Mouse (Mus musculus): ENCODE measurements at regions not wholly inside any gene's neighbourhood (a gene's known extent, or its start where the extent isn't known, plus 50 kb on each side); places are given as distances from the start of the nearest gene placed in this dataset.

DNA sequence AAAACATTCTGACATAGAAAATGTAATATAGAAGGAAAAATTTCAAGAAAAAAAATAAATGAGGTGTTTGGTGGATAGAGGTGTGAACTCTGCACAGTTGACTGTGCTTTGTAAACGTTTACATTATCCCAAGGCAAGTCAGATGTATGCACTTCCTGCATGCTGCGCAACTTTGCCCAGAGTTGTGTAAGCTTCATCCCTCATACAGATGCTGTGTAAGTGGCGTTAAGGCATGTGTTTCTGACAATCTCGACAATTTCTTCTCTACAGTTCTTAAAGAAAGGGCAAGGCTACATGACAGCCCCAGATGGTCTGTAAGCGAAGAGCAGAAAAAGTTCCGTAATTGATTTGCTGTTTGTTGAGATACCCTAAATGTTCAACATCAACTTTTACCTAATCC lies 476.6 kb upstream of the Pitx2 start:
- no peaks in the 10 kb centered on the region for H3K36me3 ChIP-seq
- ATAC-seq (replicated peaks), result no peak
- 89% methylated on average over 6 of the region's 6 CpGs for WGBS

DNA sequence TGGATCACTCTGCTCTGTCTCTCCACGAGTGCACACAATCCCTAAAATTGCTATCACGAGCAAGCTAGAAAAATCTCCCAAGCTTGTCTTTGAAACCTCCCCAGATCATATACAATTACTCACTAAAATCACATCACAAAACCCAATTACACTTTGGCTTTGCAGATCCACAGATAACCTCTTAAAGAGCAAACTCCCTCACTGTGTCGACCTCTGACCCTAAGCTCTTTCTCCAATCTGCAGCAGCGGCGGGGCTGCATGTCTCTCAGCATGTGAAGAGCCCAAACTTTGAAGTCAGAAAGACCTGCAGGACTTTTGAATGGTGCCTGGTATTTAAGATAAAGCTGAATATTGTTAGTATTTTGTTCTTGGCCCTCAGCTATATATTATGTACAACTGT lies 479.4 kb upstream of the Pitx2 start:
- Histone ChIP-seq H3K27ac (replicated peaks) (no peak overlapping the region), H3K9me3 (no peaks in the 10 kb centered on the region), H3K36me3 (no peaks in the 10 kb centered on the region), H3K4me1 (no peaks in the 10 kb centered on the region), H3K4me3 (no peak overlapping the region), H3K9ac (replicated peaks) (no peak overlapping the region), H3K4me2 (replicated peaks) (no peak overlapping the region), H3K27me3 (no peaks in the 10 kb centered on the region)
- 25% methylated on average over 5 of the region's 5 CpGs for WGBS
- no peak for ATAC-seq (replicated peaks)

More for the DNA sequence above, 476.6 kb upstream of the Pitx2 start:
- Histone ChIP-seq H3K27ac (replicated peaks) (no peak overlapping the region), H3K9me3 (no peaks in the 10 kb centered on the region), H3K27me3 (no peaks in the 10 kb centered on the region), H3K9ac (replicated peaks) (no peak overlapping the region), H3K4me1 (no peaks in the 10 kb centered on the region), H3K4me2 (replicated peaks) (no peak overlapping the region), H3K4me3 (no peak overlapping the region)

DNA sequence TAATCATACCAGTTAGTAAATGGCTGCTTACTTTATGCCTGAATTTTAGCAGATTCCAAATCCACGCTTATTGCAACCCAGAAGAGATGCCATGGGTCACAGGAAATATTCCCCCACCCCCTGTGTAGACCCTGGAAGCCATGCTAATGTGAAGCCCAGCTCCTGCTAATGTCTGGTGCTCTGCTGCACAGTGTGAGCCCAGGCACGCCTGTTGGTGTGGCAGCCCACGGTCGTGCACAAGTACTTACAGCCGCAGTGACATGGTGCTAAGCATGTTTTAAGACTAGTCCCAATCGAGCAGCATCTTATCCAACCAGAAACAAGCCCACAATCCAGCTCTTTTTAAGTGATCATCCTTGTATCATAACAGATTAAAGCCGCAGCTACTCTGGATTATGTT lies 480.5 kb upstream of the Pitx2 start:
- no peak for ATAC-seq (replicated peaks)
- WGBS, result 67% methylated on average over 7 of the region's 7 CpGs
- Histone ChIP-seq H3K36me3 (no peaks in the 10 kb centered on the region), H3K27me3 (no peaks in the 10 kb centered on the region), H3K4me1 (no peaks in the 10 kb centered on the region), H3K9ac (replicated peaks) (no peak overlapping the region), H3K9me3 (no peaks in the 10 kb centered on the region), H3K27ac (replicated peaks) (no peak overlapping the region), H3K4me3 (no peak overlapping the region), H3K4me2 (replicated peaks) (no peak overlapping the region)

DNA sequence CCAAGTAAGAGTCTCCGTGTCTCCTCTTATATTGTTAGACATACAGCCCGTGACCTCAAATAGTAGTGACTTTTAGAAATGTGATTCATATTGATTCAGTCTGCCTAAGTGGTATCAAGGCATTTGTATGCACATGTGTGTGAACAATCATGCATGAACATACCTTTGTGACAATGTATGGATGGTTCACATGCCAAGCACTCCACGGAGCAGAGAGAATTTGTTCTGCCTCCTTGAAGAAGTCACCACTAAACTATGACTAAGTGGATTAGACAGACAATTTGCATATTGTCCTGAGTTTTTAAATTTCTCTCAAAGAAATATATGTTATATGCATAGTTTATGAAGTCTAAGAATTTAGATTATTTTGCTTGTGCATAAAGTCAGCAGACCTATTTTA lies 492.4 kb upstream of the Pitx2 start:
- ATAC-seq (replicated peaks), result no peak
- Histone ChIP-seq H3K4me1 (no peaks in the 10 kb centered on the region), H3K9me3 (no peaks in the 10 kb centered on the region), H3K27me3 (no peaks in the 10 kb centered on the region), H3K27ac (replicated peaks) (no peak overlapping the region), H3K9ac (replicated peaks) (no peak overlapping the region), H3K36me3 (no peaks in the 10 kb centered on the region), H3K4me3 (no peak overlapping the region), H3K4me2 (replicated peaks) (no peak overlapping the region)
- 82% methylated on average over 3 of the region's 3 CpGs for WGBS

DNA sequence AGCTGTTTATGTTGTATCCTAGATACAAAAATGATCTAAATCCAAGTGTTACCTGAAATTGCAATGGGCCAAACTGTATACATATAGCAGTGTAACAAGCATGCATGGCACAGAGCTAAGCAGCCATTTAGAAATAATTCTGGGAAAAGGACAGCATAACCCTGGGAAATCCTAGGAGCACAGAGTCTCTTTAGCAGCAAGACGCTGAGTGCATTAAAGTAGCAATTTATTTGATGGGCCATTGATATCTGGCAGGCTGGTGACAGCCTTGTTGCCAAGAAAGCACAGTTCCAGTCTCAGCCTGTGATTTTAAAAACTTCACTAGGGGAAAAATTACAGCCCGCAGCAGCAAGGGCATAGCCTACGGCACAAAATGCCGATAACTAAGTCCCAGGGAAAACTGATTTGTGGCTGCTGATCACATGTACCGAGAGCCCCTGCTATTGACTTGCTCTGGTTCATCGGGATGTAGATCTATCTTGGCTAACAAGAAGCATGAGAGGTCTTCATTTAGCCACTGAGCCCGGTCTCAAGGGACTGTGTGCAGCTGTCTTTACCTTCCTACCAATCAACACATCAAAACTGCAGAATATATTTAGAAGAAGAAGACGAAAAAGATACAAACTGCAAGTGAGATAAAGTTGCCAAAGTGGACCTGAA lies 531.1 kb upstream of the Pitx2 start:
- Histone ChIP-seq H3K36me3 (no peaks in the 10 kb centered on the region), H3K9ac (replicated peaks) (no peak overlapping the region), H3K27me3 (no peaks in the 10 kb centered on the region), H3K9me3 (no peaks in the 10 kb centered on the region), H3K4me2 (replicated peaks) (no peak overlapping the region), H3K27ac (replicated peaks) (no peak overlapping the region), H3K4me3 (no peak overlapping the region), H3K4me1 (no peaks in the 10 kb centered on the region)
- 68% methylated on average over 8 of the region's 8 CpGs for WGBS
- ATAC-seq (replicated peaks), result peak; percentile 53; the same call in 1 of the 2 replicates

DNA sequence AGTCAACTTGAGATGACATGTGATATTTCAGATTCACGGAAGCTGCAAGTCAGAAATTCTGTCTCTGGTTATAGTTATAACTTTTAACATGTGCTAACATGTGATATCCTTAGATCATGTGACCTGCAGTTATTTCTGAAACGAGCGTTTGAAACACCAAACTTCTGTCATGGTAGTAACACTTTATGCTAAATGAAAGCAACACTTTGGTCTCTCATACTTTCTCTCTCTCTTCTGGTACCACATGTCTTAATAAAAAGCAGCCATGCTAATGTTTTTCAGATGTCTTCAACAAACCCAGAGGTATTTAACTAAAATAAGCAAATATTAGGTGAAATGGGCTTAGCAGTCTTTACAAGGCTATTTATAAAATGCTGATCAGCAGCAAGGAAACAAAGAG lies 534.5 kb upstream of the Pitx2 start:
- ATAC-seq (replicated peaks), result no peak
- H3K4me3 ChIP-seq, result no peak overlapping the region
- H3K27me3 ChIP-seq, result no peaks in the 10 kb centered on the region
- no peaks in the 10 kb centered on the region for H3K4me1 ChIP-seq
- H3K27ac ChIP-seq (replicated peaks), result no peak overlapping the region
- H3K4me2 ChIP-seq (replicated peaks), result no peak overlapping the region
- no peak overlapping the region for H3K9ac ChIP-seq (replicated peaks)
- WGBS, result 74% methylated on average over 3 of the region's 3 CpGs
- H3K9me3 ChIP-seq, result no peaks in the 10 kb centered on the region
- no peaks in the 10 kb centered on the region for H3K36me3 ChIP-seq

DNA sequence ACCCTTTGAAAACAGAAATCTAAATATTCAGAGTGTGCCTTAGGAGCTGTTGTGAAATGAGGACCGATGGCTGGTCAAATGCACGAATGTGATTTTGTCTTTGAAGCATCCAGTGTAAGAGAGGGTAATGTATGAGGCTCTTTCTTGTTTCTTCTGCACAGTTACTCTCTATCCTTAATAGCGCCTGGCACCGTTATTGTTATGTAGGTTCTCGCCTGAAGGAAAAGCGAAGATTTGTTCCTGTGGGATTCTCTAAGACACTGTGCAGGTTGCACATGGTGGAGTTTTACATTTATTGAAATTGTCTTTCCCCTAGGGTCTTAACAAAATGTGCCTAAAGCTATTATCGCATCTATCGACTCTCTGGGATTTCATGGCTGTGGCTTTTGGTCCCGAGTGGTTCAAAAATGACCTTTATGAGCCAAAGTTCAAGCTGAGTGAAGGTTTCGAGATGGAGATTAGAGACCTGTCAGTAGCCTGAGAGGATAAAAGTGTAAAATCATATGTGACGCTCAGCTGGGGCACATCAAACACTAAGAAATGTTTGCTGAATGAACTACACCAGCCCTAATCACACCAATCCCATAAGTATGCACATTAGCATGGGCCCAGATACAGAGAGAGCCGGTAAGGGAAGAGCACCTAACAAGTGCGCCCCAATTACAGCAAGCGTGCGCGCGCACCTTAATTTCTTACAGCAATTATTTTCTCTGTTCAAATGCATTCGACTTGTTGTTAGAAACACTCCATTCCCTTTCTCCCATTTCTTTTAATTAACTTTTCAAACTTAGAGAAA lies 562.5 kb upstream of the Pitx2 start:
- Histone ChIP-seq H3K27me3 (no peaks in the 10 kb centered on the region), H3K4me3 (no peak overlapping the region), H3K4me1 (no peaks in the 10 kb centered on the region), H3K9ac (replicated peaks) (no peak overlapping the region), H3K27ac (replicated peaks) (no peak overlapping the region), H3K4me2 (replicated peaks) (no peak overlapping the region), H3K9me3 (no peaks in the 10 kb centered on the region), H3K36me3 (no peaks in the 10 kb centered on the region)
- ATAC-seq (replicated peaks), result no peak
- 84% methylated on average over 18 of the region's 18 CpGs for WGBS

DNA sequence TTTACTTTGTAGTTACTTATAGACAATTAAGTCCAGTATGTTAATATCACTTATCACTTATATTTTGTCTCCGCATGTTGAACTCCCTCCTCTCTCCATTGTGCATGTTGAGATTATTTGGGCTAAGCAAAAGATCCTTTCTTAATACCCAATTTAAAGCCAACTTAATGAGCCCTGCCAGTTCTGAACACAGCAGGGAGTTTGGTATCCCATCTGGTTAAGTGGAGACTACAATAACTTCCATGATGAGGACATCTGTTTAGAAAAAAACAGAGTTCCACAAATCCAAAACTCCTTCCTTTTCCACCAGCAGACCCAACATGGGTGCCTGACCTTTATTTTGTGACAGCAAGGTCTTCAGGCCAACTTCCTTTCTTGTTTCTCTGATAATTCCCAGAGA lies 572.0 kb upstream of the Pitx2 start:
- WGBS, result 43% methylated on average over 1 of the region's 1 CpGs
- Histone ChIP-seq H3K9me3 (no peaks in the 10 kb centered on the region), H3K4me2 (replicated peaks) (no peak overlapping the region), H3K27ac (replicated peaks) (no peak overlapping the region), H3K27me3 (no peaks in the 10 kb centered on the region), H3K4me1 (no peaks in the 10 kb centered on the region), H3K36me3 (no peaks in the 10 kb centered on the region), H3K9ac (replicated peaks) (no peak overlapping the region), H3K4me3 (no peak overlapping the region)
- ATAC-seq (replicated peaks), result no peak

DNA sequence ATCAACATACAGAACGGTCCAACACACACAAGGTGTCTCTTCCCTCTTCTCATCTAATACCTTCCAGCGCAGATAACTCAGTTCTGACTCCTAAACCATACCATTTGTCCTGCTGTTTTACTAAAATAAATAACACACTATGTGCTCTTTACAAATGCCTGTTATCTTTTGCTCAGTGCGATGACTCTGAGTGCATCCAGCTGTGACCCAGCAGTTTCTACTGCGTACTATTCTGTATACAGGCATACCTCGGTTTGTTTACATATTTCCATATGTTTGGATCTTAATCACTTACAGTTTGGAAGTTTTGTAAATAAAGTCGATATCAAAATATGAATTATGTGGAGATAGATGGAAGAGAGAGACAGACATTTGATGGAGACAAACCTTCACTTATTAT lies 583.0 kb upstream of the Pitx2 start:
- Histone ChIP-seq H3K4me1 (no peaks in the 10 kb centered on the region), H3K4me2 (replicated peaks) (no peak overlapping the region), H3K9me3 (no peaks in the 10 kb centered on the region), H3K4me3 (no peak overlapping the region), H3K27me3 (no peaks in the 10 kb centered on the region), H3K27ac (replicated peaks) (no peak overlapping the region), H3K9ac (replicated peaks) (no peak overlapping the region), H3K36me3 (no peaks in the 10 kb centered on the region)
- WGBS, result 90% methylated on average over 6 of the region's 6 CpGs
- ATAC-seq (replicated peaks), result no peak

DNA sequence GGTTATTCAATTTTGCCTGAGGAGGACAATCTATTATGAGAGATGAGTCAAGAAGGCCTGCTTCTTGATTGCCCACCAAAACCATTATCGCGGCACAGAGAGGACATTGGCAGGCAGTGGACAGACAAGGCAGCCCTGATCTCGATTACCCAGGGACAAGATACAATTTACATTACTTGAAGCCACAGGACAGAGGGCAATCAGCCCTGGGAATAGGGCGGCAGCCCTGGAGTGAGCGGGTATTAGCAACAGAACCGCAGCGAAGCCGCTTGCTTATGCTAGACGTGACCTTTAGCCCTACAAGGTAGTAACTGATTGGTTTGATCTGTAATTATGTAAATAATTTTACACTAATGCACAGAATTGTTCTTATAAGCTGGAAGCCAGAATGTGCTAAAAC lies 586.0 kb upstream of the Pitx2 start:
- no peak overlapping the region for H3K4me3 ChIP-seq
- ATAC-seq (replicated peaks), result no peak
- no peak overlapping the region for H3K4me2 ChIP-seq (replicated peaks)
- no peaks in the 10 kb centered on the region for H3K36me3 ChIP-seq
- H3K9ac ChIP-seq (replicated peaks), result no peak overlapping the region
- no peak overlapping the region for H3K27ac ChIP-seq (replicated peaks)
- 88% methylated on average over 9 of the region's 9 CpGs for WGBS
- H3K27me3 ChIP-seq, result no peaks in the 10 kb centered on the region
- no peaks in the 10 kb centered on the region for H3K9me3 ChIP-seq
- H3K4me1 ChIP-seq, result no peaks in the 10 kb centered on the region

DNA sequence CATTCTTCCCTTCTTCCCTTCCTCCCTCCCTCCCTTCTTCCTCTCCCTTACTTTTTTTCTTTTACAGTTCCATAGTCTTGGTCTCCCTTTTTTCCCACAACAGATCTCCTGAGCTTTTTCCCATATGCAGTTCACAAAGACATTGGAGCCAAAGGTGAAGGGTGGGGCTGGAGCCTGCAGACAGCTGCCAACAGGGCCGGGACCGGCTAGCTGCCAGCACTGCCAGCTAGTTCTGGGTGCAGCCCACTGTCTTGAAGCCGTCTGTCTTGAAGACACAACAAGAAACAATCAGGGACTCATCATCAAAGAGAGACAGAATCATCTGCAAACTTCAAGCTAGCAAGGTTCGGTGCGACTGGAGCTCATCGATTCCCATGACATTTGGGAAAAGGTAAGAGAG lies 588.9 kb upstream of the Pitx2 start:
- Histone ChIP-seq H3K4me2 (replicated peaks) (no peak overlapping the region), H3K27ac (replicated peaks) (no peak overlapping the region), H3K27me3 (no peaks in the 10 kb centered on the region), H3K4me3 (no peak overlapping the region), H3K9me3 (no peaks in the 10 kb centered on the region), H3K4me1 (no peaks in the 10 kb centered on the region), H3K36me3 (no peaks in the 10 kb centered on the region), H3K9ac (replicated peaks) (no peak overlapping the region)
- WGBS, result 85% methylated on average over 6 of the region's 6 CpGs
- no peak for ATAC-seq (replicated peaks)

DNA sequence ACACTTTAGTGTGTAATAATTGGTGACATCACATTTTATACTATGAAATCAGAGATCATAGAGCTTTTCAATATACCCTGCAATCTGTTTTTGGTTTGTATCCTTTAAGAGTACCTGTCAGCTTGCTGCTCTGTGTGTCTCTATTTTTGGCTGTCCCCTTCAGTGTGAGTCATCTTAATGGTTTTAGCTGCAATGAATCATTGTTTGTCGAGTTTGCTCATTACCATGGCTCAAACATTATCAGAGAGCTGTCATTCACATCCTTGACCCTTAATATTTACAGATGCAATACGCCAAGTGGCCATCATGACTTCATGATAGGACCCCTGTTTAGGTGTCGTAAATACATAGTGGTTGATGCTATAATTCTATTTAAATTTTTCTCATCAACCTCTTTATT lies 591.0 kb upstream of the Pitx2 start:
- no peak for ATAC-seq (replicated peaks)
- Histone ChIP-seq H3K27ac (replicated peaks) (no peak overlapping the region), H3K36me3 (no peaks in the 10 kb centered on the region), H3K4me1 (no peaks in the 10 kb centered on the region), H3K9me3 (no peaks in the 10 kb centered on the region), H3K4me3 (no peak overlapping the region), H3K4me2 (replicated peaks) (no peak overlapping the region), H3K27me3 (no peaks in the 10 kb centered on the region), H3K9ac (replicated peaks) (no peak overlapping the region)
- 84% methylated on average over 3 of the region's 3 CpGs for WGBS
